Mouse (Mus musculus): ENCODE results near the gene Bfsp2. TPM values are rescaled to one million over a fixed set of nuclear protein-coding genes. Genes with fewer than 3 reads are reported as not detected.

The Bfsp2 gene
- 1.2 and 1.5 TPM in 2 replicates for polyA plus RNA-seq (2015; fragmentation: Nextera tagmentation; extraction: Ambion mirVana)

DNA sequence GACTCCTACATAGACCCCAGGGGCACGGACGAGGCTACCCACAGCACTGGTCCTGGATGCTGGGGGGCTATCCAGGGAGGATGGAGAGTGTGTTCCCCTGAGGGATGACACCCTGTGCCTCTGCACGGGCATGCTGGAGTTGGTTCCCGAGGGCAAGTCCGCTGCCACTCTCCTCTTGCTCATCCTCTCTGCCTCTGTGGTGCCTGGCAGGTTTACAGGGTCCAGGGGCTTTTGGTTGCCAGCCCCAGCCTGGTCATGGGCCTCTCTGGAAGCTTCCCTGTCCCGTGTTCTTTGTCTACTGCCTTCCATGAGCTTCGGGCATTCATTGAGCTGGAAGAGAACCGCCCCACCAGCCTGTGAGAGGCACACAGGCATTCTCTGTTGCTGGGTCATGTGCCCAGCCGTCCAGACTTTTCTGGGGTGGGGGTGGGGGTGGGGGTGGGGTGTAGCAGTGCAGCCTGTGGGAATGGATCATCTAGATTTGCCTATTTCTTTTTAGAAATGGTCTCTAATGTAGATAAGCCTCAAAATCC is at the start of gene Bfsp2:
Bfsp2 (minus strand) TSS at position 377 of the 533 bp plus-strand sequence.
- Histone ChIP-seq H3K4me2 (no peak within 1 kb of the TSS), H3K36me3 (no peaks in the 10 kb centered on the region), H3K9ac (peak within 1 kb of the TSS; percentile 38; the same call in 1 of the 2 replicates), H3K27me3 (no peaks in the 10 kb centered on the region), H3K27ac (replicated peaks) (0 out of 2 replicates have a peak within 1 kb of the TSS, but pooled peaks have one; percentile 54), H3K4me3 (no peak within 1 kb of the TSS), H3K9me3 (no peaks in the 10 kb centered on the region), H3K4me1 (replicated peaks) (peaks cover 23% of the 10 kb centered on the region)
- 68% methylated on average over 9 of the region's 9 CpGs for WGBS
- 0 out of 2 replicates have a peak, but pooled peaks have one; percentile 17 for ATAC-seq (ENCODE audit: low read depth)

DNA sequence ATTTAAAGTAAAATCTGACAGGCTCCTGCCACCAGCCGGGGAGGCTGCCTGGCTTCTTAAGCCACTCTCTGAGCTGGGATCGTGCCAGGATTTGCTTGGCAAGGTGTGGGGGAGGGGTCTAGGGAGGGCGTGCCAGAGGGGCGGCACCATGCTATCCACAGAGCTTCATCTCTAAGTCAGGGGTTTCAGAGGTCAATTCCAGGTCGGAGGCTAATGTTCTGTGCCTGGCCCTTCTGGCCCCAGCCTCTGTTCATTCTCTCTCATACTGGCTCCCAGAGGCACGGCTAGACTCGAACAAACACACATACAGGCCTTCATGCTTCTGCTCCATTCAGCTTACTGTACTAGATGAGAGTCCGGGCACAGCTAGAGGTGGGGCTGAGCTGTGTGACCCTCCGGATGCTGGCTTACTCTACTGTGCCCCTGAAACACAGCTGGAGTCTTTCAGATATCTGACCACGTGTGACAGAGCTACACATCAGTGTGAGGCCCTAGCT is 44.9 kb upstream of the Bfsp2 start:
- Histone ChIP-seq H3K4me1 (replicated peaks) (peaks cover 38% of the 10 kb centered on the region), H3K27ac (replicated peaks) (peak overlapping the region; percentile 54; the same call in 1 of the 2 replicates), H3K4me3 (no peak overlapping the region), H3K4me2 (no peak overlapping the region), H3K27me3 (no peaks in the 10 kb centered on the region; the same call in 1 of the 2 replicates), H3K36me3 (no peaks in the 10 kb centered on the region), H3K9me3 (no peaks in the 10 kb centered on the region), H3K9ac (no peak overlapping the region)
- WGBS, result 16% methylated on average over 10 of the region's 10 CpGs
- peak; percentile 59 for ATAC-seq (ENCODE audit: low read depth)

DNA sequence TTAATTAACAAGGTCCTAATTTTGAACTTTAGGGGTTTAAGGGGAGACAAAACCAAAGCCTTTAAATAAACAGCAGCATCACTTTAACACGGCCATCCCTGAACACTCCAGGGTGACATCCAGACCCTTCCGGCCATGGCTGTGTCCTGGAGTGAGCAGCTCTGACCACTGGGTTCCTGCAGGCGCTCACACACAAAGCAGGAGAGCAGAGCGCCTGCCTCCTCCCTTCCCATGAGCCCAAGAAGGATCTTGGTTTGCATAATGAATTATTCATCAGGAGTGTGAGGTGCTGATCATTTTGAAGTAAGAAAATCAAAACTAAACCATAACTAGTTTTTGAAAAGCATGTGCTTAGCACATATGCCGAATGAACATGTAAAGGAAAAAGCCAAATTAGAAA is 44.4 kb upstream of the Bfsp2 start:
- peaks cover 38% of the 10 kb centered on the region for H3K4me1 ChIP-seq (replicated peaks)
- H3K4me2 ChIP-seq, result no peak overlapping the region
- ATAC-seq (ENCODE audit: low read depth), result peak; percentile 64; the same call in 1 of the 2 replicates
- H3K4me3 ChIP-seq, result no peak overlapping the region
- 7% methylated on average over 5 of the region's 5 CpGs for WGBS
- H3K36me3 ChIP-seq, result no peaks in the 10 kb centered on the region
- H3K27ac ChIP-seq (replicated peaks), result no peak overlapping the region
- H3K9ac ChIP-seq, result no peak overlapping the region
- H3K9me3 ChIP-seq, result no peaks in the 10 kb centered on the region
- no peaks in the 10 kb centered on the region; the same call in 1 of the 2 replicates for H3K27me3 ChIP-seq

DNA sequence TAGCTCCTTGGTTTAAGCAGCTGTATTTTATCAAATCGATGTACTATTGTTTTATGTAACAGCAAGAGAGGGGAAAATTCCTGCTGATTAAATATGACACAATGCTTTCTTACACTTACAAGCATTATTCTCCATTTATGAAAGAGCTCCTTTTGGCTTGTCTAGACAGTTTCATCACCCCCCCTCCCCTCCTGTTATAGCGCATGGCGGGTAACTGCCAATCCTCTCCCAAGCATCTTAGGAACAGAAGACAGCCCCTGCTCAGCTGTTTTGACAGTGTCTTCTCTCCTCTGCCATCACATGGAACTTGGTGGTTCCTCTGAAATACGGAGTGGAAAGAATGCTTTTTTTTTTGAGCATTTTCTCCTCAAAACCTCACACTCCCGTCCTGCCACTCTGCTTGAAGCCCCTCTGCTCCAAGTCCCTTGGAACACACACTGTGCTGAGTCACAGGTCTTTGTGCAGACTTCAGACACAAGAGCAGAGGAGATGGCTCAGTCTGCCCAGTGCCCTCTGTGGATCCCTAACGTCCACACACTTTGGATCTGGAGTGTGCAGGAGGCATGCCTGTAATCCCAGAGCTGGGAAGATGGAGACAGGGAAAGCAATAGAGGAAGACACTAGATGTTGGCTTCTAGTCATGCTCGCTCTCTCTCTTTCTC is 43.7 kb upstream of the Bfsp2 start:
- H3K9me3 ChIP-seq, result no peaks in the 10 kb centered on the region
- WGBS, result 58% methylated on average over 7 of the region's 7 CpGs
- H3K4me1 ChIP-seq (replicated peaks), result peaks cover 38% of the 10 kb centered on the region
- H3K27me3 ChIP-seq, result no peaks in the 10 kb centered on the region; the same call in 1 of the 2 replicates
- no peak overlapping the region for H3K4me3 ChIP-seq
- H3K9ac ChIP-seq, result no peak overlapping the region
- H3K36me3 ChIP-seq, result no peaks in the 10 kb centered on the region
- no peak overlapping the region for H3K4me2 ChIP-seq
- no peak overlapping the region for H3K27ac ChIP-seq (replicated peaks)
- ATAC-seq (ENCODE audit: low read depth), result no peak

DNA sequence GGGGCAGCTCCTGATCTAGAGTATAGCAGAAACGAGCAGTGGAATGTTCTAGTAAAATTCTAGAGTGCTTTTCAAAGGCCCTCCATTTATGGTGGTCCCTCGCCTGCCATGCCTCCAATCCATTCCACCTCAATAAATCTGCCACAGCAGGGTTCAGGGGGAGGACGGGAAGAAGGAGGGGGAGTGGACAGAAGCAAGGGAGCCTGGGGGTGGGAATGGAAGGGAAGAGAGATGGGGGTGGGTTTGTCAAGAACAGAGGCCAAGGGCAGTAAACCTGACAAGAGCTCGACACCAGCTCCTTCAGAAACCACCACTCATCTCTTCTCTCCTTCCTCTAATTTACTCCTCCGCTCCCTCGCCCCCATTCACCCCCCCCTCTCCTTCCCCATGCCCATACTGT is 42.8 kb upstream of the Bfsp2 start:
- Histone ChIP-seq H3K9me3 (no peaks in the 10 kb centered on the region), H3K9ac (no peak overlapping the region), H3K4me2 (no peak overlapping the region), H3K4me3 (no peak overlapping the region), H3K36me3 (no peaks in the 10 kb centered on the region), H3K27me3 (no peaks in the 10 kb centered on the region; the same call in 1 of the 2 replicates), H3K4me1 (replicated peaks) (peaks cover 38% of the 10 kb centered on the region), H3K27ac (replicated peaks) (no peak overlapping the region)
- no peak for ATAC-seq (ENCODE audit: low read depth)
- WGBS, result 16% methylated on average over 6 of the region's 6 CpGs

- no peak overlapping the region for H3K9ac ChIP-seq
- no peak overlapping the region for H3K27ac ChIP-seq (replicated peaks)
- H3K27me3 ChIP-seq, result no peaks in the 10 kb centered on the region
- H3K4me3 ChIP-seq, result no peak overlapping the region
- no peak for ATAC-seq (ENCODE audit: low read depth)
- no peaks in the 10 kb centered on the region for H3K36me3 ChIP-seq
- H3K4me2 ChIP-seq, result no peak overlapping the region
- 43% methylated on average over 2 of the region's 2 CpGs for WGBS
- no peaks in the 10 kb centered on the region for H3K9me3 ChIP-seq
- H3K4me1 ChIP-seq (replicated peaks), result peaks cover 13% of the 10 kb centered on the region
These were observed 33.7 kb upstream of the Bfsp2 start for GRCm38 (mm10) chr9:103513884-103514283.

- 85% methylated on average over 6 of the region's 6 CpGs for WGBS
- peaks cover 21% of the 10 kb centered on the region for H3K4me1 ChIP-seq (replicated peaks)
These were observed 32.0 kb upstream of the Bfsp2 start for GRCm38 (mm10) chr9:103512257-103512656.

GRCm38 (mm10) chr9:103506968-103507584 is 26.9 kb upstream of the Bfsp2 start:
- H3K36me3 ChIP-seq, result no peaks in the 10 kb centered on the region
- H3K9ac ChIP-seq, result no peak overlapping the region
- no peak overlapping the region for H3K4me3 ChIP-seq
- 68% methylated on average over 7 of the region's 7 CpGs for WGBS
- H3K27ac ChIP-seq (replicated peaks), result no peak overlapping the region
- H3K4me2 ChIP-seq, result no peak overlapping the region
- ATAC-seq (ENCODE audit: low read depth), result no peak
- H3K27me3 ChIP-seq, result no peaks in the 10 kb centered on the region
- H3K4me1 ChIP-seq (replicated peaks), result peaks cover 52% of the 10 kb centered on the region
- H3K9me3 ChIP-seq, result no peaks in the 10 kb centered on the region

More at GRCm38 (mm10) chr9:103512257-103512656, 32.0 kb upstream of the Bfsp2 start:
- H3K4me3 ChIP-seq, result no peak overlapping the region
- ATAC-seq (ENCODE audit: low read depth), result no peak
- no peak overlapping the region for H3K4me2 ChIP-seq
- H3K27me3 ChIP-seq, result no peaks in the 10 kb centered on the region
- no peaks in the 10 kb centered on the region for H3K36me3 ChIP-seq
- no peak overlapping the region for H3K27ac ChIP-seq (replicated peaks)
- H3K9ac ChIP-seq, result no peak overlapping the region
- H3K9me3 ChIP-seq, result no peaks in the 10 kb centered on the region

GRCm38 (mm10) chr9:103505067-103505466 is 24.8 kb upstream of the Bfsp2 start:
- 29% methylated on average over 5 of the region's 5 CpGs for WGBS
- Histone ChIP-seq H3K27me3 (no peaks in the 10 kb centered on the region), H3K4me1 (replicated peaks) (peaks cover 66% of the 10 kb centered on the region), H3K4me3 (no peak overlapping the region), H3K4me2 (no peak overlapping the region), H3K9me3 (no peaks in the 10 kb centered on the region), H3K9ac (no peak overlapping the region), H3K36me3 (no peaks in the 10 kb centered on the region), H3K27ac (replicated peaks) (peak overlapping the region; percentile 79)
- peak; percentile 11; the same call in 1 of the 2 replicates for ATAC-seq (ENCODE audit: low read depth)

DNA sequence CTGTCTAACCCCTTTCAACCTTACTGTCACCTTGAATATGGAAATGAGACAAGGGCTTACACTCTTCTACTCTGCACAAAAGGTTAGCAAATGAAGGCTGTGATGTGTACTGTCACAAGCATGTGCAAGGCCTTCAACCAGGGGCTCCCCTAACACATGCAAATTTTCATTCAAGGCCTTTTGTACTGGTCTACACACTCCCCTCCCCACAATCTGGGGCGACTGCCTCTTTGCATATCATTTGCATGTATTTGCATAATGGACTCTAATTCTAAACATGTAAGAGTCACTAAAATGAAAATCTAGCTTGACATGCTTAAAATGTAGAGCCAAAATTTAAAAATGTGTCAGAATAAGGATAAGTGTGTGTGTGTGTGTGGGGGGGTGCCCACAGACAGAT is 24.4 kb upstream of the Bfsp2 start:
- H3K27ac ChIP-seq (replicated peaks), result peak overlapping the region; percentile 79
- no peak overlapping the region for H3K4me3 ChIP-seq
- no peaks in the 10 kb centered on the region for H3K9me3 ChIP-seq
- H3K4me2 ChIP-seq, result no peak overlapping the region
- WGBS, result 32% methylated on average over 1 of the region's 1 CpGs
- H3K9ac ChIP-seq, result no peak overlapping the region
- ATAC-seq (ENCODE audit: low read depth), result peak; percentile 78
- H3K36me3 ChIP-seq, result peaks cover 2% of the 10 kb centered on the region; the same call in 1 of the 2 replicates
- H3K27me3 ChIP-seq, result peaks cover 1% of the 10 kb centered on the region
- peaks cover 70% of the 10 kb centered on the region for H3K4me1 ChIP-seq (replicated peaks)

DNA sequence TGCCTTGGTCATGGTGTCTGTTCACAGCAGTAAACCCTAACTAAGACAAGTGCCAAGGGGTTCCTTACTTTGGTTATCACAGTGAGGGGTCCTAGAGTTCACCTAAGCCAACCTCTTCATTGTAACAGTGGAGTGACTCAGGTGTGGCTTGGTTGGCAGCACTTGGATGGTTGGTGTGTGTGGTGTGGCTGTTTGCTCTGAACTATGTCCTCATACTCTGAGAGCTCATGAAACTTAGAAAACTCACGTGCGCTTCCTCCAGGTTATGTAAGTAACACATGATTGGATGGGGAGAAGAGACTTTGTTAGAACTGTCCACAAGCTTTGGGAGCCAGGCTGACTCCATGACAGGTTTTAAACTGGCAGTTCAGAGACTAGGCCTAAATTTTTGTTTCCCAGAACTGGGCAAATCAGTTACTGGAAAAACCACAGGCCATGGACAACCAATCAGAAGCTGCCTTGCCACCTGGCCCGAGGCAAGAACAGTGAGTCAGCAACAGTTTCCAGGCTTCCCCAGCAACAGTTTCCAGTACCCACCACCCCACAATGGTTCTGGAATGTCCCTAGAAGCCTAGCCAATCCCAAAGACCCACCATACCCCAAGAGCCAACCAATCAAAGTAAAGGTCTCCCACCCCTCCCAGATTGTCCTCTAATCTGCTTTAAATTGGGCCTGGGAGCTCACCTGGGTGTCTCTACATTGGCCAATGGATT is 23.5 kb upstream of the Bfsp2 start:
- Histone ChIP-seq H3K4me3 (no peak overlapping the region), H3K27ac (replicated peaks) (peak overlapping the region; percentile 79), H3K9ac (no peak overlapping the region), H3K36me3 (peaks cover 11% of the 10 kb centered on the region; the same call in 1 of the 2 replicates), H3K27me3 (peaks cover 10% of the 10 kb centered on the region), H3K9me3 (no peaks in the 10 kb centered on the region), H3K4me2 (no peak overlapping the region), H3K4me1 (replicated peaks) (peaks cover 79% of the 10 kb centered on the region)
- WGBS, result 88% methylated on average over 3 of the region's 3 CpGs
- ATAC-seq (ENCODE audit: low read depth), result no peak

Measured in neural tube, embryonic 13.5 days (tissue).